Mouse (Mus musculus) C2C12 (cell line): ENCODE data around the gene Tmprss9.

ENCODE experiments used
- CTCF ChIP-seq: IDR thresholded peaks from one replicate; pipeline ENCODE4 v1.5.1; 2011; ENCODE audit not compliant: control insufficient read depth, insufficient read depth, insufficient read length
- MAX ChIP-seq: IDR thresholded peaks from one replicate; pipeline ENCODE4 v1.6.1; 2011; ENCODE audit warnings: mild to moderate bottlenecking, control low read depth

- TF ChIP-seq CTCF (no peak), MAX (no peak)
Measured at GRCm38 (mm10) chr10:80895697-80896096, 24.0 kb downstream of the Tmprss9 start.
